Mouse (Mus musculus): ENCODE measurements at regions not wholly inside any gene's neighbourhood (a gene's known extent, or its start where the extent isn't known, plus 50 kb on each side); places are given as distances from the start of the nearest gene placed in this dataset.

DNA sequence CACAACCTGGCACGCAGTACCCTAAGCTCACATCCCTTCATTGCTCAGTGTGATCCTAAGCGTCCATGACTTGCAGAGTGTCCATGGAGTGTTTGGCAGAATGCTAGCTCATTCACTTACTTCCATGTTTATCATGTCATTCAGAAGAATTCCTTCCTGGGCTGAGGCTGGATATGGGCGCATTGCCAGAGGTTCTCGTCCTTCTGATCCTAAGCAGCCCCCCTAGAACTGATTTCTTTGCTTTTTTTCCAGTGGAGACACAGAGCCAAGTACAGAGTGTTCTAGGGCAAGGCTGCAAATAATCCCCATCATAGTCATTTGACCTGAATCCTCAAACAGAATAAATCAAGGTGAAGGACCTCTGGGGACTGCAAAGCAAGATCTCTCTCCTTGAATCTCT, 226.0 kb downstream of the Pdzph1 start:
- TF ChIP-seq CTCF (IDR thresholded peaks at IDR 0.05; ENCODE audit: low read depth, low read length) (no peak), POLR2A (IDR thresholded peaks at IDR 0.05; ENCODE audit: insufficient read depth, low read length) (no peak)
